Mouse (Mus musculus) neural tube, embryonic 13.5 days (tissue): ENCODE results near the gene Olfr393. TPM values are rescaled to one million over a fixed set of nuclear protein-coding genes. Genes with fewer than 3 reads are reported as not detected.

Source experiments
- ATAC-seq: fragments of 200-750 bp; cut with Nextera tagmentation; 2 replicates; pipeline ENCODE4 v1.8.0; 2017; ENCODE audit warnings: low read depth, mild to moderate bottlenecking, moderate TSS enrichment, moderate library complexity
- H3K27ac ChIP-seq: fragments of 300-500 bp; sonication (generic); replicated peaks from 2 replicates; pipeline ENCODE4 v1.5.1; 2015; ENCODE audit warnings: moderate library complexity, mild to moderate bottlenecking, inconsistent platforms
- H3K27me3 ChIP-seq: fragments of 300-500 bp; sonication (generic); 2 replicates; pipeline ENCODE4 v1.6.1; 2015; ENCODE audit warnings: mild to moderate bottlenecking, inconsistent platforms
- H3K36me3 ChIP-seq: fragments of 300-500 bp; sonication (generic); 2 replicates; pipeline ENCODE4 v1.6.1; 2015; ENCODE audit warnings: mild to moderate bottlenecking, inconsistent platforms
- H3K4me1 ChIP-seq: fragments of 300-500 bp; sonication (generic); replicated peaks from 2 replicates; pipeline ENCODE4 v1.6.1; 2015; ENCODE audit warnings: inconsistent platforms
- H3K4me2 ChIP-seq: fragments of 300-500 bp; sonication (generic); 2 replicates; pipeline ENCODE4 v1.6.1; 2015; ENCODE audit warnings: inconsistent platforms, mild to moderate bottlenecking, moderate library complexity
- H3K4me3 ChIP-seq: fragments of 300-500 bp; sonication (generic); 2 replicates; pipeline ENCODE4 v1.5.1; 2015; ENCODE audit warnings: mild to moderate bottlenecking, inconsistent platforms
- H3K9ac ChIP-seq: fragments of 300-500 bp; sonication (generic); 2 replicates; pipeline ENCODE4 v1.6.1; 2015; ENCODE audit warnings: moderate library complexity, mild to moderate bottlenecking, inconsistent platforms
- H3K9me3 ChIP-seq: fragments of 300-500 bp; sonication (generic); 2 replicates; pipeline ENCODE4 v1.6.1; 2016; ENCODE audit warnings: inconsistent platforms
- WGBS: fragments of 180-500 bp; shearing (Covaris S2); methylation state at CpG from one replicate; pipeline ENCODE4 v1.1.7; 2015; 5-methylcytosine and 5-hydroxymethylcytosine counted together
- polyA plus RNA-seq: library from polyadenylated mRNA; unstranded; fragments of >200 nt; fragmentation: Nextera tagmentation; extraction: Ambion mirVana; gene quantifications from 2 replicates; pipeline ENCODE4 v1.2.1, GENCODE M21; 2015

Gene Olfr393
- polyA plus RNA-seq, result not detected in 2 replicates

- Histone ChIP-seq H3K4me1 (no peaks in the 10 kb centered on the region), H3K4me3 (no peak within 1 kb of the TSS), H3K4me2 (no peak within 1 kb of the TSS), H3K27ac (no peak within 1 kb of the TSS), H3K9me3 (peaks cover 12% of the 10 kb centered on the region; the same call in 1 of the 2 replicates), H3K9ac (no peak within 1 kb of the TSS), H3K36me3 (no peaks in the 10 kb centered on the region), H3K27me3 (no peaks in the 10 kb centered on the region)
- no peak for ATAC-seq
Measured at GRCm38 (mm10) chr11:73851354-73851753, at the start of gene Olfr393. Gene Olfr393 (minus strand): TSS chr11:73851454.

- Histone ChIP-seq H3K27me3 (no peaks in the 10 kb centered on the region), H3K9me3 (peaks cover 20% of the 10 kb centered on the region), H3K4me2 (no peak within 1 kb of the TSS), H3K4me3 (no peak within 1 kb of the TSS), H3K36me3 (no peaks in the 10 kb centered on the region), H3K27ac (no peak within 1 kb of the TSS), H3K9ac (no peak within 1 kb of the TSS), H3K4me1 (no peaks in the 10 kb centered on the region)
- ATAC-seq, result no peak
- 93% methylated on average over 1 of the region's 1 CpGs for WGBS
Measured at GRCm38 (mm10) chr11:73890671-73891070, 39.4 kb upstream of the Olfr393 start, which contains the start of gene Olfr394. Gene Olfr394 (minus strand): TSS chr11:73890771.

GRCm38 (mm10) chr11:73816949-73817348 lies 34.3 kb downstream of the Olfr393 start, which contains the start of gene Olfr392:
Gene Olfr392 (minus strand): TSS chr11:73817049.
- no peak within 1 kb of the TSS for H3K4me3 ChIP-seq
- H3K9ac ChIP-seq, result no peak within 1 kb of the TSS
- 93% methylated on average over 1 of the region's 1 CpGs for WGBS
- no peak within 1 kb of the TSS for H3K27ac ChIP-seq
- H3K4me1 ChIP-seq, result no peaks in the 10 kb centered on the region
- 0 out of 2 replicates have a peak, but pooled peaks cover 6% of the 10 kb centered on the region for H3K9me3 ChIP-seq
- no peak for ATAC-seq
- no peaks in the 10 kb centered on the region for H3K36me3 ChIP-seq
- no peaks in the 10 kb centered on the region for H3K27me3 ChIP-seq
- no peak within 1 kb of the TSS for H3K4me2 ChIP-seq

GRCm38 (mm10) chr11:73802952-73803351 lies 48.3 kb downstream of the Olfr393 start, which contains the start of gene Olfr391-ps:
Gene Olfr391-ps (minus strand): TSS chr11:73803052.
- no peak for ATAC-seq
- no peaks in the 10 kb centered on the region for H3K27me3 ChIP-seq
- H3K27ac ChIP-seq, result no peak within 1 kb of the TSS
- H3K36me3 ChIP-seq, result no peaks in the 10 kb centered on the region
- WGBS, result 40% methylated on average over 1 of the region's 1 CpGs
- no peak within 1 kb of the TSS for H3K4me3 ChIP-seq
- no peak within 1 kb of the TSS for H3K4me2 ChIP-seq
- no peaks in the 10 kb centered on the region; the same call in 1 of the 2 replicates for H3K9me3 ChIP-seq
- no peak within 1 kb of the TSS for H3K9ac ChIP-seq
- H3K4me1 ChIP-seq, result no peaks in the 10 kb centered on the region

Other genes with a start within 250 kb of the Olfr393 start
- gene Zfp735, start 162.7 kb downstream of the Olfr393 start, polyA plus RNA-seq, result not detected in 2 replicates
- gene Olfr389, start 70.7 kb downstream of the Olfr393 start, polyA plus RNA-seq, result not detected in 2 replicates
- not detected in 2 replicates for gene Olfr390, start 68.5 kb downstream of the Olfr393 start, polyA plus RNA-seq
- gene Olfr391-ps, start 48.4 kb downstream of the Olfr393 start, polyA plus RNA-seq, result not detected in 2 replicates
- not detected in 2 replicates for gene Olfr392, start 34.4 kb downstream of the Olfr393 start, polyA plus RNA-seq
- not detected in 2 replicates for gene Olfr394, start 39.3 kb upstream of the Olfr393 start, polyA plus RNA-seq
- not detected in 2 replicates for gene Olfr395, start 57.8 kb upstream of the Olfr393 start, polyA plus RNA-seq
- gene Olfr23, start 85.2 kb upstream of the Olfr393 start, polyA plus RNA-seq, result not detected in 2 replicates
- not detected in 2 replicates for gene Olfr397, start 109.4 kb upstream of the Olfr393 start, polyA plus RNA-seq
- gene Olfr398, start 139.0 kb upstream of the Olfr393 start, polyA plus RNA-seq, result not detected in 2 replicates
- gene Olfr139, start 205.1 kb upstream of the Olfr393 start, polyA plus RNA-seq, result not detected in 2 replicates
- gene Olfr399, start 205.2 kb upstream of the Olfr393 start, polyA plus RNA-seq, result not detected in 2 replicates
- gene Zfp616, start 218.5 kb upstream of the Olfr393 start, polyA plus RNA-seq, result not detected in 2 replicates